Mouse (Mus musculus): Measurements from ENCODE around the gene Amz2.

Amz2 gene

GRCm38 (mm10) chr11:109425392-109426271 is at the start of gene Amz2:
Gene Amz2, plus strand, starts transcription at chr11:109425946.
- DNase-seq: peak; percentile 99

- DNase-seq: no peak
These were observed 49.1 kb upstream of the Amz2 start for GRCm38 (mm10) chr11:109376484-109377143.

GRCm38 (mm10) chr11:109377477-109377876 is 48.3 kb upstream of the Amz2 start:
- DNase-seq: no peak

- no peak for DNase-seq
These were observed 47.7 kb upstream of the Amz2 start for GRCm38 (mm10) chr11:109378051-109378450.

GRCm38 (mm10) chr11:109380662-109381061 is 45.1 kb upstream of the Amz2 start:
- DNase-seq: no peak

GRCm38 (mm10) chr11:109385296-109385695 is 40.5 kb upstream of the Amz2 start:
- no peak for DNase-seq

- no peak for DNase-seq
These were observed 36.7 kb upstream of the Amz2 start for GRCm38 (mm10) chr11:109389046-109389445.

- DNase-seq: no peak
These were observed 34.5 kb upstream of the Amz2 start for GRCm38 (mm10) chr11:109391200-109391599.

- no peak for DNase-seq
These were observed 34.0 kb upstream of the Amz2 start for GRCm38 (mm10) chr11:109391760-109392159.

GRCm38 (mm10) chr11:109392601-109393000 is 33.1 kb upstream of the Amz2 start:
- DNase-seq: no peak

GRCm38 (mm10) chr11:109394758-109395157 is 31.0 kb upstream of the Amz2 start:
- DNase-seq: peak; percentile 48

- peak; percentile 58 for DNase-seq
These were observed 30.5 kb upstream of the Amz2 start for GRCm38 (mm10) chr11:109395291-109395690.

- DNase-seq: no peak
These were observed 19.3 kb upstream of the Amz2 start for GRCm38 (mm10) chr11:109406431-109406830.

GRCm38 (mm10) chr11:109410197-109410980 is 15.4 kb upstream of the Amz2 start:
- DNase-seq: no peak

GRCm38 (mm10) chr11:109413617-109414016 is 12.1 kb upstream of the Amz2 start, which contains the start of gene 9930022D16Rik:
Gene 9930022D16Rik, plus strand, starts transcription at chr11:109413917.
- no peak for DNase-seq

GRCm38 (mm10) chr11:109414802-109415201 is 10.9 kb upstream of the Amz2 start:
- no peak for DNase-seq

- no peak for DNase-seq
These were observed 8.9 kb upstream of the Amz2 start for GRCm38 (mm10) chr11:109416709-109417420.

GRCm38 (mm10) chr11:109417472-109418040 is 8.2 kb upstream of the Amz2 start:
- no peak for DNase-seq

- no peak for DNase-seq
These were observed 6.3 kb upstream of the Amz2 start for GRCm38 (mm10) chr11:109419461-109419860.

- DNase-seq: no peak
These were observed 5.7 kb upstream of the Amz2 start for GRCm38 (mm10) chr11:109419961-109420566.

- no peak for DNase-seq
These were observed 5.2 kb upstream of the Amz2 start for GRCm38 (mm10) chr11:109420567-109420962.

- no peak for DNase-seq
These were observed 4.5 kb upstream of the Amz2 start for GRCm38 (mm10) chr11:109421205-109421604.
